Mouse (Mus musculus) embryo, embryonic 11.5 days (tissue): ENCODE data around the gene Zbtb20.

Experiments used
- DNase-seq: peaks from one replicate; pipeline ENCODE4 v3.0.0-alpha.2; 2012; ENCODE audit warnings: low read depth, low spot score

The Zbtb20 gene

GRCm38 (mm10) chr16:43448141-43448981, 572.7 kb downstream of the Zbtb20 start:
- no peak for DNase-seq

- no peak for DNase-seq
Measured at GRCm38 (mm10) chr16:43454370-43454934, 578.8 kb downstream of the Zbtb20 start.

- DNase-seq = no peak
Measured at GRCm38 (mm10) chr16:43456446-43457172, 580.9 kb downstream of the Zbtb20 start.

DNA sequence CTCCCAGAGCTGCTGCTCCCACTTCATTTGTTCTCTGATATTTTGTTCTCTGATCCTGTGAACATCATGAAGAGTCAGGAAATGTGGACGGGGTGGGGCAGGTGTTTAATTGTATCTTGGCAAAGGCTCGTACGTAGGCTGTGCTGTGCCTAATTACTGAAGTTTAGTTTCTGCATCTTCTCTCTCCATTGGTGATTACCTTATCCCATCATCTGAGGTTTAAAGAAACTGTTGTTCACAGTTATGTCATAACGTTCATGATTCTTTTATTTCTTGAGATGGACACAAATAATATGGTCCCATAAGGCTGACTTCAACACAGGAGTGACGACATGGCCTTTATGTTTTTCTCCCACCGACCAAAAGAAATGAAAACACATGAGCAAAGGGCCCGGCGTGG, 582.1 kb downstream of the Zbtb20 start:
- no peak for DNase-seq

DNA sequence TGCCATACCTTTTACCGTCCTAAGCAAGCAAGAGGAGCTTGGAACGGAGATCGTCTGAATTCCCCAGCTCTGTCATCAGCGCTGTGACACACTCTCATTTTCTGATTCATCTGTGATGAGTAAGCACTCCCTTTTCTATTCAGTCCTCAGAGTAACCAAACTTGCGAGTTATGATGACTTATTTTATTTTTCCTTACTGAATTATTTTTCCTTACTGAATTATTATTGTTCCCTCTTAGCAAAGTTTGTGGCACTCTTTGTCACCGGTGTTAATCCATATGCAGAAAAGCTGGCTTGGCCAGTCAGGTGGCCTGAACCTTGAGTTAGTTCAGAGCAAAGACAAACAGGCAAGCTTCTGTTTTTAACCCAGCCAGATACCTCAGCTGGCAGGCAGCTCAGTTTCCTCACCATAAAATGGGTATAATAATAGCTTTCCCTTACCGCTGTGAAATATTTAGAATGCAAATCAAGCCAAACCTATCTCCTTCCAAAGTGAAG, 583.1 kb downstream of the Zbtb20 start:
- no peak for DNase-seq

GRCm38 (mm10) chr16:43461745-43462378, 586.2 kb downstream of the Zbtb20 start:
- no peak for DNase-seq

GRCm38 (mm10) chr16:43462470-43463455, 587.1 kb downstream of the Zbtb20 start:
- no peak for DNase-seq

GRCm38 (mm10) chr16:43463684-43464475, 588.2 kb downstream of the Zbtb20 start:
- DNase-seq = no peak

DNA sequence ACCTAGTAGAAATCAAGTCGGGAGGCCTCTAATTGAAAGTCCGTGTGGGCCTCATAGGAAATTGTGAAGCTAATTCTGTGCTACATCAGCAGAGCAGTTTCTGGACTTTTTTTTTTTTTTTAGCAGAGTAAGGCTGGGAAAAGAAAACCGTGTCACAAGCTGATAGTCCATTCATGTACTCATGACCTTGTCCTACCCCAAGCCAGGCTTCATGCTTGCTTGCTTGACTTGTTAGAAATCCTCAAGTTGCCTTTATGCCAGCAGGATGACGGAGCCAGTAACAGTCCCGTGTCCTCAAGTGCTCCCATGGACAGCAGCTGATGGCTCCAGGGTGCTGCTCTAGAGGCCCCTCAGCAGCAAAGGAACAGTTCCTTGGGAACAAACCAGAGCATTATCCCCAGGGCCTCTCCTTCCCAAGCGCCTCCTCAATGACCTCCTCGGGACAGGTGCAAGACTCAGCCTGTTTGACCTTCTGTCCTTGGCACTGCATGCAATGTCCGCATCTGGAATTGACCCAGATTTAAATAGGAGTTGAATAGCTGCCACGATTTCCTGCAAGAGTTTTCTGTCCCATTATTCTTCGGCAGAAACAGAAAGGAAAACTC, 588.9 kb downstream of the Zbtb20 start:
- no peak for DNase-seq

DNA sequence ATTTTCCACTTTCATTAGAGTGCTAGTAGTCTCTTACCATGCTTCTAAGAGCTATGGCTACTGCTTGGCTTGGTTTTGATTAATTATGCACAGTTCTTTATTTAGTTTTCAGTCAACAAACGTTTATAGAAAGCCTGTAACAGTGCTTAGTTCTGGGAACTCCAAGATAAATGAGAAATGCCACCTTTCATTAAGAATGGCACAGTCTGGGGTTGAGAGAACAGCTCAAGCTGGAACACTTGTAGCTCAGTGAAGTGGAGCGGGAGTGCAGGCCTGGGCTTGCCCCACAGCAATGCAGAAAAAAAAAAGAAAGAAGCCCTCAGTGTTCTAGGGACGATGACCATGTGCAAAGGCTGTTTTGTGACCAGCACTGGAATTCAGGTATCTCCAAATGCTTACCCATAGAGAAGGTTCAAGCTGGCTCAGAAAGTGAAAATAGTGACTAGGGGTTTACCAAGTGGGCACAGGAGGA, 589.7 kb downstream of the Zbtb20 start:
- no peak for DNase-seq

DNA sequence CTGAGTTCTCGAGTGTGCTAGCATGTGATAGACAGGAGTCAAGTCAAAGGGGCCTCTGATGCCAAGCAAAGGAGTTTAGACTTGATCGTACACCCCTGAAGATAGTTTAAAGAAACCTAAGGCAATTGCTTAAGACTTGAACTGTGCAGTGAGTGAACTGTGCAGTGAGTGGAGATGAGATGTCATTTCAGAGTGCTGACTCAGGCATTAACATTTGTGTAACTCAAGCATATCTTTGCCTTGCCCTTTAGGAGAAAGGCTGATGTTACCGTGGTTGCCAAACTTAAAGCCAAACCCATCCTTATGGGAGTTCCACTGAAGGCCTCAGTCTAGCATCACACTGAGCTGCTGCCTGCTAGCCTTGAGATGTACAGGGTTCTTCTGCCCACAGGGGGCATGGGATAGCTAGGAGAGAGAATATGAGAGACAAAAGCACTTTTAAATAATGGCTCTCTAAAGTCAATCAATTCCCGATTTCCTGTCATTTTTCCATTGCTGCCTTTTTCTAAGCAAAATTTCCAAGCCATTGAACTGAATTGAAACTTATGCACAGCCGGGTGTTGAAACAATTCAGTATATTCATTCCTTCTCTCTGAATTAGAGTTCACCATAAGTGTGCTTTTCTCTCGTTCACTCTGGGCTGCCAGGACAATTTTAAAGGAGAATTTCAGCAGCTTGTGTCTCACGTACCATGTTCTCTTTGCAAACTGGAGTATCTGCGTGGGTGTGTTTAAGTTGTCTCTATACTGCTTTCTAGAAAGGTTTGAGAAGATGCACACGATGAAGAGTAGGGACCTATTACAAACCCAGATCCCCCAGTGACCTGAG, 590.5 kb downstream of the Zbtb20 start:
- no peak for DNase-seq

DNA sequence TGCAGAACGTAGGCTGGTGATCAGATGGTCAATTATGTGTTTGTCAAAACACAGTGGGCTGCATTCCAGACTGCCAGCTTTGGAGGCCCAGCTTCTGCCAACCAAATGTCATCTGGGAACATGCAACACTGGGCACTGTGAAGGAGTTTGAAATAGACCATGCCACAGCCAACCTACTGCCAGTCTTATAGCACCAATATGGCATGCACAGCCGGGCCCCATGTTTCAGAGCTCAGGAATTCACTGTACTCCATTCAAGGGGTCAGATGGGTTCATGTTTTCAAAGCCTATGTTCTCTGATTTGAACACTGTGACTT, 591.0 kb downstream of the Zbtb20 start:
- DNase-seq = no peak

- DNase-seq = no peak
Measured at GRCm38 (mm10) chr16:43471060-43471459, 595.4 kb downstream of the Zbtb20 start.

GRCm38 (mm10) chr16:43474941-43475728, 599.5 kb downstream of the Zbtb20 start:
- no peak for DNase-seq

- no peak for DNase-seq
Measured at GRCm38 (mm10) chr16:43476921-43477320, 601.2 kb downstream of the Zbtb20 start.

DNA sequence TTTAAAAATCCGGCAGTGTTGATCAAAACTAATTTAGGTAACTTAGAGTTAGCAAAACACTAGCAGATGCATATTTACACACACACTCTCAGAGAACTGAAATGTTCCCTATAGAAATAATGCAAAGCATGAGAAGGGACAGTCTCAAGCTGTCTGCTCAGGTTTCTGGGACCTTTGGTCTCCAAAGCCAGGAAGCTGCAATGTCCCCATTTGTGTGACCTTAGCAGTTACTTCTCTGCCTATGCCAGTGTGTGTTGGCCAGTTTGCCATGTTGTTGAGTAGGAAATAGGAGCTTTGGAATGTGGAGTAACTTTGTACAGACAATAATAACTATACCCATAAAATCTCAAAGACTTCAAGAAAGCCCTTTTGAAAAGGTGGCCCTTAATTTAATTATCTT, 602.7 kb downstream of the Zbtb20 start:
- DNase-seq = no peak

GRCm38 (mm10) chr16:43480532-43480931, 604.9 kb downstream of the Zbtb20 start:
- no peak for DNase-seq

GRCm38 (mm10) chr16:43482125-43482524, 606.4 kb downstream of the Zbtb20 start:
- no peak for DNase-seq
